Mouse (Mus musculus): ENCODE measurements around the gene 2900026A02Rik. TPM values are rescaled to one million over a fixed set of nuclear protein-coding genes. Genes with fewer than 3 reads are reported as not detected.

The 2900026A02Rik gene
- polyA plus RNA-seq, 1 experiment from 2014 or later = 2.9 TPM

DNA sequence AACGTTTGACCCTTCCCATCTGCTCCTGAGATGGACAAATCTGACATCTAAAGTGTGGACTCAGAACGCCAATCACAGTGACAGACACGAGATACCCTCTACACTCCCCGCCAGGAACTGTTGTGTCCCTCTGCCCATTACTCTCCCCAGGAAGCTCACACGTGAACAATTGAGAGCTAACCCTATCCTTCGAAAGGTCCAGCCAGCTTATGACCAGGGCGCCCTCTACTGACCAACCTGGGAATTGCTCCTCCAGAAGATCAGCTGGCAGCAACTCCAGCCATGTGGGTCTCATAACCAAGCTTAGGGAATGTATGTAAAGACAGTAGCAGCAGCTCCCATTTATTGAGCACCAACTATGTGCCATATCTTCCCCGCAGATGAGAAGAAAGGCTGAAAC, 65.9 kb downstream of the 2900026A02Rik start:
- Histone ChIP-seq H3K9me3 (no peaks in the 10 kb centered on the region), H3K4me1 (peaks cover 43% of the 10 kb centered on the region), H3K4me2 (replicated peaks) (no peak overlapping the region), H3K4me3 (no peak overlapping the region), H3K27ac (replicated peaks) (no peak overlapping the region), H3K9ac (replicated peaks) (no peak overlapping the region), H3K36me3 (no peaks in the 10 kb centered on the region), H3K27me3 (no peaks in the 10 kb centered on the region)
- ATAC-seq (ENCODE audit: low FRiP score, low read depth) = no peak; the same call in 1 of the 2 replicates
- 3% methylated on average over 8 of the region's 8 CpGs for WGBS

DNA sequence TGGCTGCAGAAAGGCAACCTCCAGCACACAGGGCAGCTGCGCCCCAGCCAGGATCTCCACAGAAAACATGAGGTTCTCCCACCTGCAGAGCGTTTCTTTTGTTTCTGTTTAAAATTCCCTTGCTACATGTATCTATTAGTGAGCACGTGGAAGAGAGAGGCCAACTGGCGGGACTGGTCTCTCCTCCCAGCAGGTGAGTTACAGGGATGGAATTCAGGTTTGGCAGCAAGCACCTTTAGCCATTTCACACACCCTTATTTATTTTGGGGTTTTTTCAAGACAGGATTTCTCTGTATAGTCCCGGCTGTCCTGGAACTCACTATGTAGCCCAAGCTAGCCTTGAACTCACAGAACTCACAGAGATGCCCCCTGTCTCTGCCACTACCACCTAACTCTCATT, 66.6 kb downstream of the 2900026A02Rik start:
- Histone ChIP-seq H3K4me1 (peaks cover 43% of the 10 kb centered on the region), H3K27me3 (no peaks in the 10 kb centered on the region)
- 83% methylated on average over 5 of the region's 5 CpGs for WGBS

DNA sequence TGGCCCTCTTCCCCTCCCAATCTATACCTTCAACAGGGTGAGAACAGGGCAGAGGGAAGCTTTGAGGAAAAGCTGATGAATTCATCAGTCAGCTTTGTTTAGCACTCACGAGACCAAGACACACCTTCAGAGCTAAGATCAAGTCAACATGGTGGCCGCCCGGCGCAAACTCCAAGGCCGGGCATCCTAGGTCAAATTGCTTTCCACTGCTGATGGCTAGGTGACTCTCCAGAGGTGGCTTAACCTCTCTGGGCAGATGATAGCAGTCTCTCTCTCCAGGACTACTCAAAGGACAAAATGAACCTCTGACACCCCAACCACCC, 67.6 kb downstream of the 2900026A02Rik start:
- 90% methylated on average over 5 of the region's 5 CpGs for WGBS
- Histone ChIP-seq H3K9ac (replicated peaks) (no peak overlapping the region), H3K27ac (replicated peaks) (no peak overlapping the region), H3K27me3 (no peaks in the 10 kb centered on the region), H3K4me3 (no peak overlapping the region), H3K4me2 (replicated peaks) (no peak overlapping the region), H3K36me3 (no peaks in the 10 kb centered on the region), H3K9me3 (no peaks in the 10 kb centered on the region), H3K4me1 (peaks cover 47% of the 10 kb centered on the region)
- no peak for ATAC-seq (ENCODE audit: low FRiP score, low read depth)

More for the DNA sequence above, 66.6 kb downstream of the 2900026A02Rik start:
- no peaks in the 10 kb centered on the region for H3K36me3 ChIP-seq
- no peak overlapping the region for H3K4me2 ChIP-seq (replicated peaks)
- H3K9ac ChIP-seq (replicated peaks) = no peak overlapping the region
- H3K4me3 ChIP-seq = no peak overlapping the region
- no peak for ATAC-seq (ENCODE audit: low FRiP score, low read depth)
- H3K27ac ChIP-seq (replicated peaks) = no peak overlapping the region
- H3K9me3 ChIP-seq = no peaks in the 10 kb centered on the region

DNA sequence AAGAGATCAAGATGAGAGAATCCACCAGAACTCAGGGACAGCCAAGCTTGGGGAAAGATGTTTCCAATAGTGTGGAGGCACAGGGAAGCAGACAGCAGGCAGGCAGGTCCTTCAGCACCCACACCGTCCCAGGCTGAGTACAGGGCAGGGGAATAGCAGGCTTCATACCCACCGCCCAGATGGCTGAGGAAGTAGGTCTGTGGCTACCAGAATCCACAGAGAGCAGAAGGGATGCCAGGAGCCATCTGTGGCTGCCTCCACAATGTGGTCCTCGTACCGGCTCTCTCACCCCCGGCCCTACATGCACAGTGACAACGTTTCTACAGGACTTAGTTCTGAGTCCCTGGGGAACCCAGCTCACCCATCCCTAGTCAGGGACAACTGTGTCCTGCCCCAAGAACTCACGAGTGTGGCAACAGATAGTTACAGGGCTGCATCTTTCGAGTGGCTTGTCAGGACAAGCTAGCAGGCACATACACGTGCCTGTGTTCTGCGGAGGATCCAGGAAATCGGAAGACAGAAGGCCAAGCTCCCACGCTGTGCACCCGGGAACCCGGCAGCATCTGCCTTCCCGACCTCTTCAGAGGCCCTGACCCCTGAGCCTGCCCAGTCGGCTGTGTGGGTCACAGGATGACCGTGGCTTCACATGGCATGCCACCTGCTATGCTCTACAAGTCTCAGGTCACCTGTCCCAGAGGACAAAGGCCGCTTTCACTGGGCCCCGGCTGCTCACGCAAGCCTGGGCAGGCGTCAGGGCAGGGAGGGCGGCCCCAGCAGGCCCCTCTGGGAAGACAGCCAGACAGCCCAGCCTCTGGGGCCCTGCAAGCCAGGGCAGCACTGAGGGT, 68.2 kb downstream of the 2900026A02Rik start:
- ATAC-seq (ENCODE audit: low FRiP score, low read depth) = no peak
- Histone ChIP-seq H3K36me3 (no peaks in the 10 kb centered on the region), H3K4me1 (peaks cover 44% of the 10 kb centered on the region), H3K4me2 (replicated peaks) (no peak overlapping the region), H3K4me3 (no peak overlapping the region), H3K27me3 (no peaks in the 10 kb centered on the region), H3K9ac (replicated peaks) (no peak overlapping the region), H3K9me3 (no peaks in the 10 kb centered on the region), H3K27ac (replicated peaks) (0 out of 2 replicates have a peak overlapping the region, but pooled peaks have one; percentile 27)
- WGBS = 62% methylated on average over 22 of the region's 22 CpGs

DNA sequence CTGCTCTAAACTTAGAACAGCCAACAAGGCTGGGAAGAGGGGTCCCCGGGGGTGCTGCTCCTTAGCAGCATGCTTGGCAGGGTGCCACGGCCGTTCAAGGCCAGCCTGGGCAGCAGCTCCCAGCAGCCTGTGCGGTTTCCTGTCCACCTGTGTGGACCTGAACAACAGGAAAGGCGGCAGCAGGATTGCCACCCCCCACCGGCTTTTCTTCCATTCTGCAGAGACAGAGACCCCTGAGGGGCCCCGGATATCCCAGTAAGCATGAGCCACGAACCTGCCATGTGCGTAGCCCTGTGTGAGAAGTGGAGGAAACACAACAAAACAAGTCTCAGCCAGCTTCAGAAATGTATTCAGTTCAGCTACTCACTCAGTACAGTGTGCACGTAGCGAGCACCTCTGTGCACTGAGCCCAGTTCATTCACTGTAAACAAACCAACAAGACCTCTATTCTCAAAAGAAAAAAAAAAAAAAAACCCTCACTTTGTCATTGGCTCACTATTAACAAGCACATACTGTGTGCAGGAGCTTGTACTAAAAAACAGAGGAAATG, 69.4 kb downstream of the 2900026A02Rik start:
- Histone ChIP-seq H3K27me3 (no peaks in the 10 kb centered on the region), H3K9me3 (no peaks in the 10 kb centered on the region), H3K36me3 (no peaks in the 10 kb centered on the region), H3K4me1 (peaks cover 42% of the 10 kb centered on the region), H3K27ac (replicated peaks) (0 out of 2 replicates have a peak overlapping the region, but pooled peaks have one; percentile 43), H3K9ac (replicated peaks) (no peak overlapping the region), H3K4me2 (replicated peaks) (no peak overlapping the region), H3K4me3 (no peak overlapping the region)
- 56% methylated on average over 11 of the region's 11 CpGs for WGBS
- no peak for ATAC-seq (ENCODE audit: low FRiP score, low read depth)

DNA sequence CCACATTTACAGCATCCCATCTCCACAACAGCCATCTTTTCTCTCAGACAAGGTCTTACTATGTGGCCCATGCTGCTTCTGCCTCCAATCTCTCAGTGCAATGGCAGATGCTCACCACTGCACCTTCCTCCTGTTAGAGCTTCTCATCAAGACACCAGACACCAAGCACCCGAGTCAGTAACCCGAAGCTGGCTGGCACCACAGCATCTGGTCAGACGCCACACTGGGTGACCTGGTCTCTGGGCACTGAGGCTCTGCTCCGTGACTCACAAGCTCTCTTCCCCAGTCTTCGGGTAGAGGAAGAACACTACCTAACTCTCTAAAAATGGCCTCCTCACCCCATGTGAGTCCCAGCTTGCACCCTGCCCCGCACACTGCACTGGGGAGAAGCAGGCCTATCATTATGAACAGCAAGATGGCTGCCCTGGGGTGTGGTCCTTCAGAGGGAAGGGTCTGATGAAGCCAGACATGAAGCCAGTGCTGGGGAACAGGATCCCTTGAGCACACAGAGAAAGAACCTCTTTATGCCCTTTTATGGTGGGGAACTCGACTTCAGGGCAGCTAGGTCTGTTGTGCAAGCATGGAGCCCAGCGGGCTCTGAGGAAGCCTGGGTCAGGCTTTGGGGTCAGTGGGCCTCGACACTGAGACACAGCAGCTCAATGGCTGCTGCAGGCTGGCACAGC, 70.0 kb downstream of the 2900026A02Rik start:
- WGBS = 69% methylated on average over 9 of the region's 9 CpGs

DNA sequence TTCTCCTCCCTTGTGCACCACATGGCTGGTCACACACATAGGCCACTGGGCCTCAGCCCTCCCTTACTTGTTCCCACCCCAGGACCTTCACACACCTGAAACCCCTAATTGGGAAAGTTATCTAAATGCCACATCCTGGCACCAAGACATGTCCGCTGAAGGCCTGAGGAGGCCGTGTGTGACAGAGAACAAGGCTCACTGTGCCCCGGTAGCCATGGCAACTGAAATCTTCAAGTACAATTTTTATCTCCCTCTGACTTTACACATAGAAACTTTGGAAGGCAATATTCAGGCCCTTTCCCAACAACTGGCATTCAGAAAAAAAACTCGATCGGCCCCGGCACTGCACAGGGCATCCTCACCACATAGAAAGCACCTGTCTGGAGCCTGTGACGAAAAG, 72.0 kb downstream of the 2900026A02Rik start:
- no peak overlapping the region for H3K9ac ChIP-seq (replicated peaks)
- H3K27me3 ChIP-seq = no peaks in the 10 kb centered on the region
- no peak for ATAC-seq (ENCODE audit: low FRiP score, low read depth)
- no peaks in the 10 kb centered on the region for H3K36me3 ChIP-seq
- no peak overlapping the region for H3K4me3 ChIP-seq
- no peak overlapping the region for H3K27ac ChIP-seq (replicated peaks)
- H3K9me3 ChIP-seq = no peaks in the 10 kb centered on the region
- 68% methylated on average over 7 of the region's 7 CpGs for WGBS
- peaks cover 41% of the 10 kb centered on the region for H3K4me1 ChIP-seq
- no peak overlapping the region for H3K4me2 ChIP-seq (replicated peaks)

More for the DNA sequence above, 70.0 kb downstream of the 2900026A02Rik start:
- Histone ChIP-seq H3K4me1 (peaks cover 42% of the 10 kb centered on the region), H3K36me3 (no peaks in the 10 kb centered on the region), H3K9ac (replicated peaks) (no peak overlapping the region), H3K4me3 (no peak overlapping the region), H3K27ac (replicated peaks) (peak overlapping the region; percentile 43; the same call in 1 of the 2 replicates), H3K4me2 (replicated peaks) (no peak overlapping the region), H3K27me3 (no peaks in the 10 kb centered on the region), H3K9me3 (no peaks in the 10 kb centered on the region)
- ATAC-seq (ENCODE audit: low FRiP score, low read depth) = no peak

DNA sequence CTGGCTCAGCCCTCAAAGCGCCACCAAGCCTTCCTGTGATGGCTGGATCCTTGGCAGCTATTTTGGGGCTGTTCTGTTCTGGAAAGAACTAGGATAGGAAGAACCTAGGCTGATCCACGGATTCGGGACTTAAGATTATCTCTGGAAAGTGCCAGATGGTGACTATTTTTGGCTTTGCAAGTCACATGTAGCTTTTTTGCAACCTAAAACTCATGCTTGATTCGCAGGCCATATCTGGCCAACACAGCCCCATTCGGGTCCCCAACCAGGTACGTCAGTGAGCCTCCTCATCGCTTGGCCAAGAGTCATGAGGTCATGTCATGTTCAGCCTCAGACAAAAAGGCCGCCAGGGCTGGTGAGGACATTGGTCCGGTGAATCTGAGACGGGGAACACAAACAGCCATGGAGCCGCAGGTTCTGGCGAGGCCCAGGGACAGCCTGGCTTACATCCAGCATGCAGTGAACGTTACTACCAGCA, 73.0 kb downstream of the 2900026A02Rik start:
- H3K4me1 ChIP-seq = peaks cover 31% of the 10 kb centered on the region
- no peaks in the 10 kb centered on the region for H3K9me3 ChIP-seq
- H3K27me3 ChIP-seq = no peaks in the 10 kb centered on the region
- no peaks in the 10 kb centered on the region for H3K36me3 ChIP-seq
- H3K4me2 ChIP-seq (replicated peaks) = no peak overlapping the region
- H3K9ac ChIP-seq (replicated peaks) = no peak overlapping the region
- 85% methylated on average over 13 of the region's 13 CpGs for WGBS
- ATAC-seq (ENCODE audit: low FRiP score, low read depth) = no peak
- H3K4me3 ChIP-seq = no peak overlapping the region
- no peak overlapping the region for H3K27ac ChIP-seq (replicated peaks)

DNA sequence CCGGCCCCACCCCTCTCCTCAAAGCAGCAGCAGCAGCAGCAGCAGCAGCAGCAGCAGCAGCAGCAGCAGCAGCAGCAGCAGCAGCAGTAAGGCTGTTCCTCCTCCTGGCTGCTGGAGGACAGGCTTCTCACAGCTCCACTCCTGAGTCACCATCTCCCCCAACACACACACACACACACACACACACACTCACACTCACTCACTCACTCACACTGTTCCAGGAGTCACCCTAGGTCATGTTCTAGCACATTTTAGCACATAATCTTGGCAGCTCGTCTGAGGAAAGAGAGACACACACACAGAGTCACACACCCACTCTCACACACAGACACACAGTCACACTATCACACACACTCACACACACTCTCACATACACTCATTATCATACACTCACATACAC, 74.4 kb downstream of the 2900026A02Rik start:
- no peak for ATAC-seq (ENCODE audit: low FRiP score, low read depth)
- Histone ChIP-seq H3K4me1 (peaks cover 25% of the 10 kb centered on the region), H3K4me2 (replicated peaks) (no peak overlapping the region), H3K27ac (replicated peaks) (no peak overlapping the region), H3K9ac (replicated peaks) (no peak overlapping the region), H3K27me3 (no peaks in the 10 kb centered on the region), H3K4me3 (no peak overlapping the region), H3K9me3 (no peaks in the 10 kb centered on the region), H3K36me3 (no peaks in the 10 kb centered on the region)
- WGBS = 74% methylated on average over 2 of the region's 2 CpGs

DNA sequence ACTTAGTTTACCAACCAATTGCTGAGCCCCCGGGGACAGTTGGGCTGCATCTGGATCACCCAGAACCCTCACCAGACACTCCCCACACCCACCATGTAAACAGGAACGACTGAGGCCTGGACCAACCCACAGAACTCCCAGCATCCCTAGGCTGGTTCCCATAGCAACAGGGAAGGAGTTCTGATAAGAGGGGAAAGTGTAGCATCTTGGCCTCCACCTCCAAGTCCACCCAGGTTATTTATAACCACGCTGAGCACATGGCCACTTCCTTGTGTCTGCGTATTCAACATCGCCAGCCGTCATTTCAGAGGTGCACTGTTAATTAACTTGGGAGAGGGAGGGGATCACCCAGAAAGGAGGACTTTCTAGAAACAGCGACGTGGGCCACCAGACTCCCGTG, 75.9 kb downstream of the 2900026A02Rik start:
- Histone ChIP-seq H3K4me3 (no peak overlapping the region), H3K9me3 (0 out of 2 replicates have a peak, but pooled peaks cover 9% of the 10 kb centered on the region), H3K27me3 (no peaks in the 10 kb centered on the region; the same call in 1 of the 2 replicates), H3K36me3 (no peaks in the 10 kb centered on the region), H3K9ac (replicated peaks) (no peak overlapping the region), H3K27ac (replicated peaks) (peak overlapping the region; percentile 25; the same call in 1 of the 2 replicates), H3K4me1 (peaks cover 18% of the 10 kb centered on the region), H3K4me2 (replicated peaks) (no peak overlapping the region)
- no peak for ATAC-seq (ENCODE audit: low FRiP score, low read depth)
- 61% methylated on average over 9 of the region's 9 CpGs for WGBS

DNA sequence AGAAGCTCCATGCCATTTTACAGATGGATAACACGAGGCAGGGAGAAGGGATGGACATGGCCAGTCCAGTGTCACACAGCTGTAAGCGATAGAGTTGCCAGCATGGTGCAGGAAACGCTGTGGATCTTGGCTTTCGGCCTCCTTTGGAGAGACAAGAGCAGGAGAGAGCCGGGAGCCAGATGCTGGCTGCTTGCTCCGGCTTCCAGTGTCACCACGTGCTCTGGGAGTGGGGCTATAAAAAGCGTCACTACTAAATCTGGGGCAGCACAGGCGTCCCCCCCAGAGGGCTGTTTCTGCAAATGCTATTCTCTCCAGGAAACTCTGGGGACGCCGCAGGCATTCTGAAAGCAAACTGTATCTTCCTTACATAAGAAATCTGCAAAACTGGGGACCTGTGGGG, 78.5 kb downstream of the 2900026A02Rik start:
- 66% methylated on average over 11 of the region's 11 CpGs for WGBS
- no peak overlapping the region for H3K9ac ChIP-seq (replicated peaks)
- no peak for ATAC-seq (ENCODE audit: low FRiP score, low read depth)
- H3K27me3 ChIP-seq = peaks cover 26% of the 10 kb centered on the region
- no peaks in the 10 kb centered on the region for H3K36me3 ChIP-seq
- no peak overlapping the region for H3K27ac ChIP-seq (replicated peaks)
- H3K9me3 ChIP-seq = 0 out of 2 replicates have a peak, but pooled peaks cover 9% of the 10 kb centered on the region
- no peak overlapping the region for H3K4me2 ChIP-seq (replicated peaks)
- H3K4me1 ChIP-seq = peaks cover 25% of the 10 kb centered on the region
- no peak overlapping the region for H3K4me3 ChIP-seq

DNA sequence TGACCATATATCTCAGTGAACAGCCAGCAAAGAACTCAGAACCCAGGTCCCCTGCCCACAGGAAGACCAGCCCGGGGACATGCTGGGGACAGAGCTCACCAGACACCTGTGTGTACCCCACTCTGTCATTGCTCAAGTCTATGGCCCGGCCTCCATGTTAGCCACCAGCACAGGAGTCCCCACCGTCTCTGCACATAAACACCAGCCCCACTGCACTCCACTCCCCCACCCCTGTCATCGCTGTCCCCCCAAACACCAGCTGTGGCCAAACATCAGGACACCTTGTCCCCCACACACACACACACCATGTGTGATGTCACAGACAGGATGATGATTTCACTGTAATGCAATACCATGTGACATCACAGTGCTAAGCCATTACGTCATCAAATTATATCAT, 79.0 kb downstream of the 2900026A02Rik start:
- Histone ChIP-seq H3K27me3 (peaks cover 30% of the 10 kb centered on the region), H3K4me2 (replicated peaks) (no peak overlapping the region), H3K4me1 (peaks cover 29% of the 10 kb centered on the region), H3K9ac (replicated peaks) (no peak overlapping the region), H3K36me3 (no peaks in the 10 kb centered on the region), H3K27ac (replicated peaks) (no peak overlapping the region), H3K4me3 (no peak overlapping the region), H3K9me3 (0 out of 2 replicates have a peak, but pooled peaks cover 9% of the 10 kb centered on the region)
- ATAC-seq (ENCODE audit: low FRiP score, low read depth) = no peak
- WGBS = 95% methylated on average over 5 of the region's 5 CpGs

Measured in midbrain, embryonic 12.5 days (tissue).